Mouse (Mus musculus): ENCODE data around the gene Ankrd31.

GRCm38 (mm10) chr13:96874071-96874470 lies 126.0 kb downstream of the Ankrd31 start:
- TF ChIP-seq FLI1 (IDR thresholded peaks at IDR 0.05; ENCODE audit: low read length) (no peak), GATA1 (IDR thresholded peaks at IDR 0.05; ENCODE audit: borderline replicate concordance, low read length) (no peak)

All from megakaryocyte, embryonic 14.5 days (primary cell).